Mouse (Mus musculus) E14TG2a.4 (cell line): ENCODE results near the gene Ctnna3.
"Not testable (repeated sequence)": the region's sequence is repeated elsewhere in the genome, so short reads cannot be mapped to it uniquely, and the experiment has no call there.

ENCODE experiments used
- H3K27me3 ChIP-seq: 2 replicates; pipeline ENCODE4 v1.6.1; 2014; ENCODE audit warnings: low read length, control low read depth; ENCODE audit not compliant: insufficient read depth
- H3K36me3 ChIP-seq: 2 replicates; pipeline ENCODE4 v1.6.1; 2014; ENCODE audit warnings: low read length, control low read depth; ENCODE audit not compliant: insufficient read depth
- H3K4me1 ChIP-seq: replicated peaks from 2 replicates; pipeline ENCODE4 v1.6.1; 2014; ENCODE audit warnings: low read depth, low read length, control low read depth
- H3K4me3 ChIP-seq: replicated peaks from 2 replicates; pipeline ENCODE4 v1.5.1; 2014; ENCODE audit warnings: mild to moderate bottlenecking, low read length
- H3K9me3 ChIP-seq: 2 replicates; pipeline ENCODE4 v1.6.1; 2014; ENCODE audit warnings: low read length, control low read depth
- CTCF ChIP-seq: conservative IDR thresholded peaks from 2 replicates; pipeline ENCODE4 v1.5.1; 2014; ENCODE audit warnings: low read length
- NANOG ChIP-seq: IDR thresholded peaks from 2 replicates; pipeline ENCODE4 v1.6.1; 2014; ENCODE audit warnings: borderline replicate concordance, low read length, mixed read lengths
- POU5F1 ChIP-seq: IDR thresholded peaks from 2 replicates; pipeline ENCODE4 v1.6.1; 2014; ENCODE audit warnings: low read length, borderline replicate concordance

Ctnna3 gene

DNA sequence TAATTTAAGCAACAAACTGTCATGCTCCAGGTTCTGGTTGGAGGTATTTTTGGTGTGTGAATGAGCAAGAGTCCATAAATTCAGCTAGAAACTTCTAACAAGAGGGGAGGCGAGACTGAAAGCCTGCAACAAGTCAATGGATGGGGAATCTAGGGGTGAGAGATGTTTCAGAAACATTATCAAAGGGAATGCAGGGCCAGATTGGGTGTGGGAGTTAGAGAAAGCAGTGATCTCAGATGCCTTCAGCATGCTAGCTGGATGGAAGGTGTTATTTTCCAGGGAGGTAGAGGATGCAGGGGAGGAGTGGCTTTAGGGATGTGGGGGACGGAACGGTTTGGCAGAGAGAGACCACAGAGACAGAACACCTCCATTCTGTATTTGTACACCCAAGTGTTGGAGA, 785.7 kb downstream of the Ctnna3 start:
- Histone ChIP-seq H3K4me1 (no peaks in the 10 kb centered on the region), H3K9me3 (no peaks in the 10 kb centered on the region), H3K36me3 (no peaks in the 10 kb centered on the region), H3K4me3 (no peak overlapping the region), H3K27me3 (no peaks in the 10 kb centered on the region)
- TF ChIP-seq NANOG (no peak), POU5F1 (no peak), CTCF (no peak)

DNA sequence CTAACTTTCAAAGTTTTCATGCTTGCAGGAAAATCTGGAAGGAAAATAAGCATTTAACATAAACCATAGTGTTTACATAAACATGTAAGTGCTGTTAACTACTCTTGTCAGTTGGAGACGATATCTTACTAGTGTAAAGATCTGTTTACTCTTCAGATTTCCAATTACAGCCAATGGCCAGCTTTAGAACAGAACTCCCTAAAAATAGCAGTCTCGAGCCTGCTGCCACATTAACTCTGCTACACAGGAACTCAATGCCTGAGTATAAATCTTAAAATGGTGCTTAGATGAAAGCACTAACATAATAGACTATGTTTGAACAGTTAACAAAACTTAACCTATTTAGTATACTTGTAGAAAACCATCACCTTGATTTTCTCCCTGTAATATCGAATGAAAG, 793.1 kb downstream of the Ctnna3 start:
- TF ChIP-seq CTCF: no peak
- TF ChIP-seq NANOG: no peak
- TF ChIP-seq POU5F1: no peak
- H3K36me3 ChIP-seq: no peaks in the 10 kb centered on the region
- no peak overlapping the region for H3K4me3 ChIP-seq
- H3K9me3 ChIP-seq: no peaks in the 10 kb centered on the region
- no peaks in the 10 kb centered on the region for H3K4me1 ChIP-seq
- H3K27me3 ChIP-seq: no peaks in the 10 kb centered on the region

- H3K4me3 ChIP-seq: no peak overlapping the region
- no peaks in the 10 kb centered on the region for H3K36me3 ChIP-seq
- TF ChIP-seq NANOG: no peak
- TF ChIP-seq POU5F1: no peak
- no peak for TF ChIP-seq CTCF
- H3K4me1 ChIP-seq: no peaks in the 10 kb centered on the region
- no peaks in the 10 kb centered on the region for H3K27me3 ChIP-seq
- no peaks in the 10 kb centered on the region for H3K9me3 ChIP-seq
These were observed 794.1 kb downstream of the Ctnna3 start for GRCm38 (mm10) chr10:64224007-64224406.

- H3K27me3 ChIP-seq: no peaks in the 10 kb centered on the region
- no peaks in the 10 kb centered on the region for H3K36me3 ChIP-seq
- TF ChIP-seq POU5F1 (no peak), CTCF (no peak), NANOG (no peak)
- no peak overlapping the region for H3K4me3 ChIP-seq
- no peaks in the 10 kb centered on the region for H3K9me3 ChIP-seq
- no peaks in the 10 kb centered on the region for H3K4me1 ChIP-seq
These were observed 794.5 kb downstream of the Ctnna3 start for GRCm38 (mm10) chr10:64224424-64224823.

DNA sequence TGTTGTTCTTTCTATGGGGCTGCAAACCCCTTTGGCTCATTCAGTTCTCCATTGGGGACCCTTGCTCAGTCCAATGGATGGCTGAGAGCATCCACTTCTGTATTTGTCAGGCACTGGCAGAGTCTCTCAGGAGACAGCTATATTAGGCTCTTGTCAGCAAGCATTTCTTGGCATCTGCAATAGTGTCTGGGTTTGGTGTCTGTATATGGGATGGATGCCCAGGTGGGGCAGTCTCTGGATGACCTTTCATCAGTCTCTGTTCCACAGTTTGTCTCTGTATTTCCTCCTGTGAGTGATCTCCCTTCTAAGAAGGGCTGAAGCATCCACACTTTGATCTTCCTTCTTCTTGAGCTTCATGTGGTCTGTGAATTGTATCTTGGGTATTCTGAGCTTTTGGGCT, 795.9 kb downstream of the Ctnna3 start:
- H3K4me3 ChIP-seq, H3K27me3 ChIP-seq, H3K9me3 ChIP-seq, H3K36me3 ChIP-seq, H3K4me1 ChIP-seq: not testable (repeated sequence)

DNA sequence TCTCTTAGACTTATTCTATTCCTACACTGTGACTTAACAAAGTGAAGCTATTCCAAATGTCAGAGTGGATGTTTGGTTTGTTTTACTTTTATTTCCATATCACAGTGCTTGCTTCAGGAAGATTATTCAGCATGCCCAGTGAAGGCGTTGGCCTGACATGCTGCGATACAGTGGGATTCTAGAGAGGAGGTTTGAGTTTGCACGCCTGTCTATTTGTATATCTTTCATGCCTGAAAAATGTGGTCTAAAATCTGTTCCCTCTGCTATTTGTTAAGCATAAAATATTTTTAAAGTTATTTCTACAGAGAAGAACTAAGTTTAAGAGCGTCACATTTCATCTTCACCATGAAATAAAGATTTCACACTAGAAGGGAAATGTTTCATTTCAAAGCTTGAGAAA, 813.5 kb downstream of the Ctnna3 start:
- Histone ChIP-seq H3K36me3 (no peaks in the 10 kb centered on the region), H3K4me3 (no peak overlapping the region), H3K4me1 (no peaks in the 10 kb centered on the region), H3K9me3 (no peaks in the 10 kb centered on the region), H3K27me3 (no peaks in the 10 kb centered on the region)
- no peak for TF ChIP-seq CTCF
- no peak for TF ChIP-seq POU5F1
- no peak for TF ChIP-seq NANOG

DNA sequence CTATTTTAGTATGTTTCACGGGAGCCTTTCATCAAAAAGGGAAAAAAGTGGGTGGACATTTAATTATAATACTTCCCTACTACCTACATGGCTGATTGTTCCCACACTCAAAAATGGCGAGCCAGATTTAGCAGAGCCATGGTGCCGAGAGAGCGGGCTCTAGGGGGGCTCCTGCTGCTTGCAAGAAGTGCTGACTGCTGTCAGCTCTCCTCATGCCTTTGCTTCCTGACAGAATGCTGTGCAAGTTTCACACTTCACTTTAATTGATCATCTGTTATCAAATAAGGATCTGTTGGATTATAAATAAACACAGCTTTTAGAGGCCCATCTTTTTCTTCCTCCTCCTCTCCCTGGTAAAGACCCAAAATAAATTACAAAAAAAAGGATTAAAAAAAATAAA, 838.3 kb downstream of the Ctnna3 start:
- no peak overlapping the region for H3K4me3 ChIP-seq
- TF ChIP-seq NANOG (no peak), POU5F1 (no peak), CTCF (no peak)
- H3K36me3 ChIP-seq: no peaks in the 10 kb centered on the region
- H3K9me3 ChIP-seq: no peaks in the 10 kb centered on the region
- H3K27me3 ChIP-seq: no peaks in the 10 kb centered on the region
- H3K4me1 ChIP-seq: no peaks in the 10 kb centered on the region

GRCm38 (mm10) chr10:64275143-64275542, 845.2 kb downstream of the Ctnna3 start:
- Histone ChIP-seq H3K9me3 (no peaks in the 10 kb centered on the region), H3K4me3 (no peak overlapping the region), H3K4me1 (no peaks in the 10 kb centered on the region), H3K36me3 (no peaks in the 10 kb centered on the region), H3K27me3 (no peaks in the 10 kb centered on the region)
- no peak for TF ChIP-seq NANOG
- 0 out of 2 replicates have a peak, but pooled peaks have one; percentile 7 for TF ChIP-seq CTCF

- H3K4me3 ChIP-seq: no peak overlapping the region
- H3K9me3 ChIP-seq: no peaks in the 10 kb centered on the region
- H3K27me3 ChIP-seq: no peaks in the 10 kb centered on the region
- TF ChIP-seq POU5F1: no peak
- TF ChIP-seq CTCF: no peak
- TF ChIP-seq NANOG: no peak
- no peaks in the 10 kb centered on the region for H3K36me3 ChIP-seq
- H3K4me1 ChIP-seq: no peaks in the 10 kb centered on the region
These were observed 848.9 kb downstream of the Ctnna3 start for GRCm38 (mm10) chr10:64278836-64279235.
